Mouse (Mus musculus) heart, embryonic 15.5 days (tissue): ENCODE results near the gene Pde1a. TPM values are rescaled to one million over a fixed set of nuclear protein-coding genes. Genes with fewer than 3 reads are reported as not detected.

Experiments used
- ATAC-seq: fragments of 200-750 bp; cut with Nextera tagmentation; replicated peaks from 2 replicates; pipeline ENCODE4 v1.8.0; 2017; ENCODE audit warnings: low read depth, moderate TSS enrichment; ENCODE audit not compliant: insufficient number of reproducible peaks, insufficient read depth, low FRiP score
- H3K27ac ChIP-seq: fragments of 300-500 bp; sonication (generic); 2 replicates; pipeline ENCODE4 v1.5.1; 2015; ENCODE audit warnings: mild to moderate bottlenecking, inconsistent platforms
- H3K27me3 ChIP-seq: fragments of 300-500 bp; sonication (generic); 2 replicates; pipeline ENCODE4 v1.6.1; 2015; ENCODE audit warnings: inconsistent platforms
- H3K36me3 ChIP-seq: fragments of 300-500 bp; sonication (generic); 2 replicates; pipeline ENCODE4 v1.6.1; 2015; ENCODE audit warnings: mild to moderate bottlenecking, inconsistent platforms
- H3K4me1 ChIP-seq: fragments of 300-500 bp; sonication (generic); replicated peaks from 2 replicates; pipeline ENCODE4 v1.6.1; 2015; ENCODE audit warnings: inconsistent platforms
- H3K4me2 ChIP-seq: fragments of 300-500 bp; sonication (generic); 2 replicates; pipeline ENCODE4 v1.6.1; 2015; ENCODE audit warnings: inconsistent platforms, mild to moderate bottlenecking, moderate library complexity
- H3K4me3 ChIP-seq: fragments of 300-500 bp; sonication (generic); 2 replicates; pipeline ENCODE4 v1.5.1; 2015; ENCODE audit warnings: mild to moderate bottlenecking, inconsistent platforms
- H3K9ac ChIP-seq: fragments of 300-500 bp; sonication (generic); 2 replicates; pipeline ENCODE4 v1.6.1; 2015; ENCODE audit warnings: mild to moderate bottlenecking, inconsistent platforms
- H3K9me3 ChIP-seq: fragments of 300-500 bp; sonication (generic); replicated peaks from 2 replicates; pipeline ENCODE4 v1.6.1; 2016; ENCODE audit warnings: inconsistent platforms
- WGBS: fragments of 180-500 bp; shearing (Covaris S2); methylation state at CpG from one replicate; pipeline ENCODE4 v1.1.7; 2015; ENCODE audit warnings: mixed read lengths; 5-methylcytosine and 5-hydroxymethylcytosine counted together
- polyA plus RNA-seq: library from polyadenylated mRNA; unstranded; fragments of >200 nt; fragmentation: Nextera tagmentation; extraction: Ambion mirVana; gene quantifications from 2 replicates; pipeline ENCODE4 v1.2.1, GENCODE M21; 2015

The Pde1a gene
- polyA plus RNA-seq, 1 experiment from 2014 or later, result 26.2 TPM

DNA sequence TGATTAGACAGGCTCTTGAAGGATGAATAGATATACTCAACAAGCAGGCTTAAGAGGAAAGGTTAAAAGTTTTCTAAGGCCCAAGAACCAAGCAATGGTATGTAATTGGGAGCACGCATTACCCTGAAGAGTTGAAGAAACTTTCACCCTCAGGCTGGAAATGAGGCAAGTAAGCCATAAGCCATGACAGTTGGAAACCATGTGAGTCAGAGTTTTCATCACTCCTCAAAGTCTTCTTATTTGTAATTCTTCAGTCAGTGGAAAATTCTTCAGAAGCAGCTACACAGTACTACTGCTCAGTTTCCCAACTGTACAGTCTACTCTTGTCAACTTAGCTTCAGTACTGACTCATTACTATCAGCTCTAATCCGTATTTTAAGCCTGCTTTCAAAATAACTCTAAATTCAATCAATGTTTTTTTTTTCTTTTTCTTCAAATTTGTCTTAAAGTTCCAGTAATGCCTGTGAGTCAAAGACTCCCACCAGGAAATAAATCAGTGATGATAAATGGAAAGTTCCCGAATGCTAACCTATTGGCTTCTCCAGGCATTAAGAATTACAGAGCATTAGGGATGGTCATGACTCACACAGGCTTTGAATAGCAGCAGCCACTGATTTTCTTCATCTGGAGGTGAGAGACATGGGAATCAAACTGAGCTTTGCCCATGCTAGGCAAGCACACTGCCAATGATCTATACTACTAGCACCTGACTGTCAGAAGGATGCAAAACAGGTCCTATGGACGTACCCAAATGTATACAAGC is 82.3 kb downstream of the Pde1a start:
- WGBS, result 81% methylated on average over 4 of the region's 4 CpGs
- Histone ChIP-seq H3K4me3 (no peak overlapping the region), H3K9me3 (no peaks in the 10 kb centered on the region), H3K4me1 (no peaks in the 10 kb centered on the region), H3K9ac (no peak overlapping the region), H3K4me2 (no peak overlapping the region), H3K36me3 (no peaks in the 10 kb centered on the region), H3K27me3 (no peaks in the 10 kb centered on the region), H3K27ac (no peak overlapping the region)
- ATAC-seq, result no peak

DNA sequence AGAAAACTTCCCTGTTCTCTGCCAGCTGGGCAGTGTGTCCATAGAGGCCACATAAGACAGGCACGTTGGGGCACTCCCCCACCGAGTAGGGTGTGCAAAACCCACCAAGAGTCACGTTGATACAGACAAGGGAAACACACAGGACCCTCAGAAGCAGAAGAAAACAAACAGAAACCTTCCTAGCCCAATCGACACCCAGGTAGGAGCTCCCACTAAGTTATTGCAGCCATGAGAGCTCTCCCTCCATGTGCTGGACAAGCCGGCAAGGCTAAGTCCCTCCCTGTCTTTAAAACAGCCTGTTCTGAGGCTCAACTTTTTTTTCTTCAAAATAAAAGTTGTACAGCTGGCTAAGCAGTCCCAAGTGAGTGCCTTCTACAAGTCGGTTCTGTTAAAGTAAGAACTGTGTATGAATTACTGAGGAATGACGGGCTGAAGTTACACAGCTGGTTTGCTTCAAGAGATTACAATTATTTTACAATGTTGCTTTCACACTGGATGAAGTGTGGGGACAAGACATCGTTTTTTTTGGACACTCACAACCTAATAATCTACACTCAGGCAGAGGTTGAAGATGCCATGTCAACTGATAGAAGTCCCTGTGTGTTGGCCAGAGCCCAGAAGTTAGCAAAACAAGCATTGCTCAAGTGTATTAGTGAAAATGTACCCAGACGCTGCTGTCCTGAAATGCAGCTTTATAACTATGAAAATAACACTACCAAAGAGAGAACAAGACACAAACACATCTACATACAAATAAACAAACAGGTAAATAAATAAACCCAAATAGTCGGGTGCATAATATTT is 90.4 kb downstream of the Pde1a start:
- H3K4me3 ChIP-seq, result peak overlapping the region; percentile 47

DNA sequence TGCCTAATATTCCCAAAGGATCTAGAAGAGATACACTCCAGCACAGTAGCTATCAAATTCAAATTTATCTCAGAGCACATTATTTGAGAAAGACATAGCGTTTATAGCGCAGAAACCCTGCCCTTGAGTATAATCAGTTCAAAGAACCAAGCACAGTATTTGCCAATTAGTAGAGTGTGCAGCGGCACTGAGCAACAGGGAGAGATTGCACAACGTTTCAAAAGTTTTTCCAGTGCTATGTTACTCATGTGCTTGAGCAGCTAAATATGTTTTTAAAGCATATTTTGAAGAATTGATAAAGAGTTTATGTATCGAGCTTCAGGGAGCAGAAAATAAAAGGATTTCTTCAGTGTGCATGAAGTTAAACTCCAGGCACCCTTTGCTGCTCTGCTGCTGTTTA is 91.3 kb downstream of the Pde1a start:
- ATAC-seq, result no peak
- Histone ChIP-seq H3K9ac (peak overlapping the region; percentile 40), H3K4me1 (0 out of 2 replicates have a peak, but pooled peaks cover 4% of the 10 kb centered on the region), H3K9me3 (no peaks in the 10 kb centered on the region), H3K27me3 (no peaks in the 10 kb centered on the region), H3K36me3 (no peaks in the 10 kb centered on the region), H3K4me2 (peak overlapping the region; percentile 53), H3K4me3 (peak overlapping the region; percentile 47), H3K27ac (peak overlapping the region; percentile 62)
- WGBS, result 63% methylated on average over 5 of the region's 5 CpGs

More for the DNA sequence above, 90.4 kb downstream of the Pde1a start:
- ATAC-seq, result peak; percentile 74
- no peaks in the 10 kb centered on the region for H3K9me3 ChIP-seq
- 0 out of 2 replicates have a peak, but pooled peaks cover 4% of the 10 kb centered on the region for H3K4me1 ChIP-seq
- H3K36me3 ChIP-seq, result no peaks in the 10 kb centered on the region
- no peaks in the 10 kb centered on the region for H3K27me3 ChIP-seq
- H3K4me2 ChIP-seq, result peak overlapping the region; percentile 53
- H3K27ac ChIP-seq, result peak overlapping the region; percentile 62
- 32% methylated on average over 10 of the region's 10 CpGs for WGBS
- peak overlapping the region; percentile 40 for H3K9ac ChIP-seq

DNA sequence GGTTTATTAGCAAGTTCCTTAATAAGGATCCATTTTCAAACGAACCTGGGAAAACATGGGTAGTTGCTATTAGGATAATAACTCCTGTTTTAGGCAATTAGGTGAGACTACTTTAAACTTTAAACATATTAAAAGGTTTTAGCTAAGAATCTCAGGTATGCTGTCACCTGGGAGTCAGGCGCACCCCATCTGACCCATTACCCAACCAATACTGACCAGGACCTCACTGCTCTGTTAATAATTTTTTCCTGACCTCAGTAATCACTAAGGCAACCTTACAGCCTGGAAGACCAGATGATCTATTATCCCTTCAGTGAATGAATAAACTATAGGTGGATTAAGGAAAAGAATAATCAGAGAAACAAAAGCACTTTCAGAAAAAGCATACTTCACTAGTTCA is 100.2 kb downstream of the Pde1a start:
- no peak for ATAC-seq
- 73% methylated on average over 2 of the region's 2 CpGs for WGBS
- Histone ChIP-seq H3K4me3 (no peak overlapping the region), H3K36me3 (no peaks in the 10 kb centered on the region), H3K9me3 (no peaks in the 10 kb centered on the region), H3K27me3 (no peaks in the 10 kb centered on the region), H3K27ac (no peak overlapping the region), H3K9ac (no peak overlapping the region), H3K4me1 (0 out of 2 replicates have a peak, but pooled peaks cover 2% of the 10 kb centered on the region), H3K4me2 (no peak overlapping the region)

DNA sequence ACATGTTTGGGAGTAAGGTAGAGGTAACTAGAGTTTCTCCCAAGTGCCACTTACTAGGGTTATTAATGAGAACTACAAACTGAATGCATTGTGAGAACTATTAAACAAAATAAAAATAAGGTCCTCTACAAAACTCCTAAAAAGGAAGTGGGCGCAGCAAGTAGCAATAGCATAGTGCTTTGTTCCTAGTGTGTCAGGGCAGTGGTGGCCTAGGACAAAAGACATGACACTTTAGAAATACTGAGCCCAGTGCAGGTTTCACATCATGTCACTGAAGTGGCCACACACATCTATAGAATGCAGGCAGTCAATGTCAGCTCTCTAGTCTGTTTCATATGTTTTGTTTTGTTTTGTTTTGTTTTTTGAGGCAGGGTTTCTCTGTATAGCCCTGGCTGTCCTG is 103.2 kb downstream of the Pde1a start:
- WGBS, result 86% methylated on average over 1 of the region's 1 CpGs
- ATAC-seq, result no peak
- no peak overlapping the region for H3K4me2 ChIP-seq
- no peak overlapping the region for H3K4me3 ChIP-seq
- H3K27ac ChIP-seq, result no peak overlapping the region
- H3K27me3 ChIP-seq, result no peaks in the 10 kb centered on the region
- no peaks in the 10 kb centered on the region for H3K9me3 ChIP-seq
- H3K4me1 ChIP-seq, result 0 out of 2 replicates have a peak, but pooled peaks cover 2% of the 10 kb centered on the region
- H3K9ac ChIP-seq, result no peak overlapping the region
- H3K36me3 ChIP-seq, result no peaks in the 10 kb centered on the region

DNA sequence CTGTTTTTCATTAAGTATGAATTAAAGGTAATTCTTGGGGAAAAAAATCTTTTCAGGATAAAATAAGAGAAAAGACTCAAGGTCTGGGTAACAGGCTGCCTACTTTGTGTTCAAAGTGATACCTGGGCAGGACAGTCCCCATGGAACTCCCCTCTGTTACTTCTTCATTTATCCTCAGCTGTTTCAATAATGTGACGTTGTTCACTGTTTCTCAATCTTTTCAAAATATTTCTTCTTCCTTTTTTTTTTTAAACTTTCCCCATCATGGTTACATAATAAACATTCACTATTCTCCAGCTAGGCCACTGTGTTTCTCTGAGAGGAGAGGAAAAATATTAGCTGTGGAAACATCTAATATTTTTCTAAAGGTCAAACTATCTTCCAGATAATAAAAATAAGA is 103.7 kb downstream of the Pde1a start:
- H3K4me3 ChIP-seq, result no peak overlapping the region
- H3K4me2 ChIP-seq, result no peak overlapping the region
- ATAC-seq, result no peak
- WGBS, result 83% methylated on average over 1 of the region's 1 CpGs
- no peaks in the 10 kb centered on the region for H3K27me3 ChIP-seq
- no peaks in the 10 kb centered on the region for H3K36me3 ChIP-seq
- H3K4me1 ChIP-seq, result 0 out of 2 replicates have a peak, but pooled peaks cover 2% of the 10 kb centered on the region
- no peaks in the 10 kb centered on the region for H3K9me3 ChIP-seq
- H3K9ac ChIP-seq, result no peak overlapping the region
- H3K27ac ChIP-seq, result no peak overlapping the region

DNA sequence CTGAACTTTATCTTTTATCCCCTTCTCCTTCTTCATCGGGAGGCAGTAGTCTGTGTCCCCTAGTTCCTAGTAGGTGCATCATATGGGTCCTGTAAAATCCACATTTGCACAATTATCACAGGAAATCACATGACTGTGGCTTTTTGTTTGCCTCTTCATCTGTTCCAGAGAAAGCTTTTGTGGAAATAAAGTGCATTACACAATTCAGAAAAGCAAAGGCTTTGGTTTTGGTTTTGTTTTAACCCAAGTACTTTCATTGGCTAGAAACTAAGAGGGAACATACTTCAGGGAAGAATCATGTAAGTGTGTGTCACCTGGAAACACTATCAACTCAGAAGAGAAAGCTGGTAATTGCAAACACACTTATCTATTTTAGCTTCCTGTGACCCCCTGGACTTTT is 104.2 kb downstream of the Pde1a start:
- Histone ChIP-seq H3K4me2 (no peak overlapping the region), H3K9ac (no peak overlapping the region)
- ATAC-seq, result no peak

DNA sequence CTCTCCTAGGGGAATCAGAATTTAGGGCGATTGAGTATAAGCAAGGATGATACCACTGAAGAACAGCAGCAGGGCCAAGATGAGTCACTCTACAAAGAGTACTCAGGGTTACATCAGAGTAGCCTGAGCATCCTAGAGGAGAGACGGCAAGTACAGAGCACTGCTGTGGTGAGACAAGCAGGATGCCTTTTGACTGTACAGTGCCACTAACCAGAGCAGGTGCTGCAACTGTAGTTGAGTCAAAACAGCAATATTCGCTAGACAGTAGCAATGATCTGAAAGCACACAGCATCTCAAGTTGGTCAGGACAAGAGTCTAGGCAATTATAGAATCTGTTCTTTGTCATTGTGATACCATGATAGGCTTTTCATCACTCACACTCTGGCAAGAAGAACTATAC is 115.1 kb downstream of the Pde1a start:
- 68% methylated on average over 3 of the region's 3 CpGs for WGBS
- Histone ChIP-seq H3K36me3 (no peaks in the 10 kb centered on the region), H3K9ac (no peak overlapping the region), H3K4me3 (no peak overlapping the region), H3K27ac (no peak overlapping the region), H3K27me3 (no peaks in the 10 kb centered on the region), H3K4me2 (no peak overlapping the region), H3K4me1 (no peaks in the 10 kb centered on the region), H3K9me3 (no peaks in the 10 kb centered on the region)
- no peak for ATAC-seq

More for the DNA sequence above, 104.2 kb downstream of the Pde1a start:
- 0 out of 2 replicates have a peak, but pooled peaks cover 2% of the 10 kb centered on the region for H3K4me1 ChIP-seq
- H3K36me3 ChIP-seq, result no peaks in the 10 kb centered on the region
- H3K27me3 ChIP-seq, result no peaks in the 10 kb centered on the region
- WGBS, result 31% methylated on average over 1 of the region's 1 CpGs
- no peaks in the 10 kb centered on the region for H3K9me3 ChIP-seq
- H3K4me3 ChIP-seq, result no peak overlapping the region
- H3K27ac ChIP-seq, result no peak overlapping the region

DNA sequence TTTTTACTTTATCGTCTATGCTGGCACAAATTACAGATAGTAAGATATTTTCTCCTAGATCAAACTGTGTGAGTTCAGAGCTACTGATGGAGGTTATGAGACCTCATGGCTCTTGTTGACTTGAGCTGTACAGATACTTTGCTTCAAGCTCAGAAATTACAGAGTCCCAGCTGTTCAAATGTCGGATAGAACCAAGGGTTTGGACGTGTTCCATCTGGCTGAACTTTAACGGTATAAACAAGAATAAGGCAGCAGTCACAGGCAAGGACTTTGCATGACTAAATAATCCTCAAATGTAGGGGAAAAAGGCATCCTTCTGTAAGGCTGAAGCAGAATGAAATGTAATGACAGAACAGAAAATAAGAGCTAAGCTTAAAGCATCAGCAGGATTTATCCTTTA is 116.2 kb downstream of the Pde1a start:
- no peaks in the 10 kb centered on the region for H3K36me3 ChIP-seq
- no peaks in the 10 kb centered on the region for H3K9me3 ChIP-seq
- H3K27ac ChIP-seq, result 0 out of 2 replicates have a peak overlapping the region, but pooled peaks have one; percentile 3
- no peak for ATAC-seq
- H3K27me3 ChIP-seq, result no peaks in the 10 kb centered on the region
- H3K4me1 ChIP-seq, result no peaks in the 10 kb centered on the region
- H3K4me3 ChIP-seq, result no peak overlapping the region
- 43% methylated on average over 4 of the region's 4 CpGs for WGBS
- H3K9ac ChIP-seq, result no peak overlapping the region
- no peak overlapping the region for H3K4me2 ChIP-seq

DNA sequence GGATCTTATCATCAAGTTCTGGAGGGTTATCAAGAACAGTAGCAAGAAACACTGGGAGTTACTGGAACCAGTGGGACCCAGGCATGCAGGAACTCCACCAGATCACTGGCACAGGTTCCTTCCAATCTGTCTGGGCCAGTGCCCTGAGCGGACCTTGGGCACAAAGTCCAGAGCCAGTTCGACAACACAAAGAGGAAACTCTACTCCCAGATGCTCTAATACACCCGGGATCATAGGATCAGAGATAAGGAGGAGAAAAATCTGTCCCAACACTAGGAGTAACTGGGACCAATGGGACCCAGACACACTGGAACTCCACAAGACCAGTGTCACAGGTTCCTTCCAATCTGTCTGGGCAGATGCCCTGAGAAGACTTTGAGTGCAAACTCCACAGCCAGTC is 130.1 kb downstream of the Pde1a start:
- no peak overlapping the region for H3K9ac ChIP-seq
- ATAC-seq, result no peak
- no peaks in the 10 kb centered on the region for H3K9me3 ChIP-seq
- no peaks in the 10 kb centered on the region for H3K36me3 ChIP-seq
- H3K4me2 ChIP-seq, result no peak overlapping the region
- H3K27ac ChIP-seq, result no peak overlapping the region
- no peak overlapping the region for H3K4me3 ChIP-seq
- no peaks in the 10 kb centered on the region for H3K27me3 ChIP-seq
- H3K4me1 ChIP-seq, result no peaks in the 10 kb centered on the region
- 69% methylated on average over 3 of the region's 3 CpGs for WGBS

DNA sequence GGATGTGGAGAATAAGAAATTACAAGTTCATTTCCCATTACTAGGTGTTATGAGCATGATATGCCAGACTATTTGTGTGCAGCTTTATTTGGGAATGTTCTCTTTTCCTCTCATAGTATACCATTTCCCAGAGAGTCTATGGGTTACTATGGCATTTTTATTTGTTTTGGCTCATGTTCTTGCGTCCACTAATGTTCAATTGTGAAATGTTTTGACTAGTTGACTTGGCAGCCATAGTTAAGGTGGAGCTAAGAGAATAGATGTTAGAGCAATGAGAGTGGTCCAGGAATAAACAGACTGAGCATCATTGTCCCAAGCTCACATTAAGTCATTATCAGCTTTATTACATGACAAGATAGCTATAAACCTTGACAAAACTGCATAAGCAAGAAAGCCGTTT is 130.8 kb downstream of the Pde1a start:
- Histone ChIP-seq H3K4me3 (no peak overlapping the region), H3K27me3 (no peaks in the 10 kb centered on the region), H3K4me1 (no peaks in the 10 kb centered on the region), H3K9me3 (no peaks in the 10 kb centered on the region), H3K36me3 (no peaks in the 10 kb centered on the region), H3K9ac (no peak overlapping the region), H3K4me2 (no peak overlapping the region), H3K27ac (no peak overlapping the region)
- ATAC-seq, result no peak
- 63% methylated on average over 2 of the region's 2 CpGs for WGBS
